Mouse (Mus musculus) testis, adult 2 months (tissue): ENCODE data around the gene C1qtnf7.

Source experiments
- CTCF ChIP-seq: fragments of 200-500 bp; IDR thresholded peaks from 2 replicates; pipeline ENCODE4 v1.5.1; 2012; ENCODE audit warnings: low read depth, mild to moderate bottlenecking, inconsistent platforms, low read length, moderate library complexity; ENCODE audit not compliant: control insufficient read depth, insufficient read depth, insufficient replicate concordance
- POLR2A ChIP-seq: fragments of 200-500 bp; IDR thresholded peaks from 2 replicates; pipeline ENCODE4 v1.6.1; 2012; ENCODE audit warnings: low read depth, mild to moderate bottlenecking, inconsistent platforms, low read length, moderate library complexity; ENCODE audit not compliant: control insufficient read depth

DNA sequence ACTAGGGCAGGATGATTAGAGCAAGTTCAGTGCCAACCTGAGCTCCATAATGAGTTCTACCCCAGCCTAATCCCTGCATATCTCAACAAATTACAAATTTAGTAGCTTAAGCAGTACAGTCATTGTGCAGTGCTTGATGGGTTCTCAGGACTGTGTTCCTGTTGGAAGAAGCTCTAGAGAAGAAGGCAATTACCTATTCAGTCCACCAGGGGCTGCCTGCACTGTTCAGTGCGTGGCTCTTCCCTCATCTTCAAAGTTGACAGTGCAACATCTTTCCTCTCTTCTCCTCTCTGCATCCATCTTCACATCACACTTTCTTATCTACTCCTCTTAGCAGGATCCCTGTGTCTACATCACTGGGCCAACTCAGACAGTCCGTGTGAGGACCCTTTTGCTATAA is 67.5 kb downstream of the C1qtnf7 start:
- TF ChIP-seq POLR2A (no peak), CTCF (peak; percentile 11; the same call in 1 of the 2 replicates)
